Mouse (Mus musculus) liver (tissue): Measurements from ENCODE around the gene Vhl.

Experiments used
- DNase-seq: peaks from one replicate; pipeline ENCODE4 v3.0.0-alpha.2; 2020; ENCODE audit warnings: mixed read lengths

The Vhl gene

GRCm38 (mm10) chr6:113623941-113624751 is at the start of gene Vhl:
Gene Vhl (plus strand): TSS chr6:113623959.
- DNase-seq, result peak; percentile 90

DNA sequence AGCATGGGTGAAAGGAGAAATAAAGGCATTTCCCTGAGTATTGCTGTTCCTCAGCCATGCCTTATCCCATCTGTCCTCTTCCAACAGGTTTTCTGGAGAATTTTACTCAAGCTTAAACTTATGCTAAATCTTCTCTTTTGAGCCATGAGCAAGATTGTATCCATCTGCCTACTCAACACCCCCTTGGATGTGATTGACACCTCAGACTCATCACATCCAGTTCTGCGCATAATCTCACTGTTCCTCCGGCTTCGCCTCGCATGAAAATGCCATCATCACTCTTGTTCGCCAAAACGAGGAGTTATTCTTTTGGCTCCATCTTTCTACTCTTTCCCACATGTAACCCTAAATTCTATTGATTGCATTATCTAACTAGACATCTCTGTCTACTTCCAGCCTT is 47.7 kb upstream of the Vhl start:
- DNase-seq, result no peak

DNA sequence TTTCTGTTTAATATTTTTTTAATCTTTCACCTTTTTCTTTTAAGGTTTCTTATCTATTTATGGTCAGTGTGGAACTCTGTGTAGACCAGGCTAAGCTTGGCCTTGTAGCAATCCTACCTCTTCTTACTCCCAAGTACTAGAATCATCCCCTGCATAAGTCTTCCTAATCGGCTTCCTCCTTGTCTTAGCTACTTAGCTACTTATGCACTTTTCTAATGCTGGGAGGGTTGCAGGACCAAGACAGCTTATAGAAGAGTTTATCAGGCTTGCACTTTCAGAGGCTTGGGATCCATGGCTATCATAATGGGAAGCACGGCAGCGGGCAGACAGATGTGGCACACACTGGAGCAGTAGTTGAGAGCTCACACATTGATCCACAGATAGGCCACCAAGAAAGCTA is 44.5 kb upstream of the Vhl start:
- no peak for DNase-seq

DNA sequence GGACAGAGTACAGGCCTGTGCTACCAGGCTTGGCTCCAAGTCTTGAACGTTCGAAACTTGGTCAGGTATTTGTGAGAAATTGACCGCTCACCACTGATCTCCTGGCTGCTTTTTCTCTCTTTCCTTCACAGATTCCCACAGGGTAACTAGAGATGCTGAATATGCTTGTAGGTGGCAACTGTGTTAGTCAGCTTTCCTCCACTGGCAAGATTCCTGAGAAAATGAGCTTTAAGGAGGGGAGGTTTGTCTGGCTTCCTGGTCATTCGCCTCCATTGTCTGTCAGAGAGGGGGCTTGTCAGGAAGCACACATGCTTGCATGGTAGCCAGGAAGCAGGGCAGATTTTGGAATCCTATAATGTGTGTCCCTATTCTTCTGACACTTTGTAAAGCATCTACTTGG is 40.7 kb upstream of the Vhl start:
- no peak for DNase-seq

GRCm38 (mm10) chr6:113585065-113585464 is 38.7 kb upstream of the Vhl start:
- DNase-seq, result no peak

GRCm38 (mm10) chr6:113586466-113587183 is 37.1 kb upstream of the Vhl start:
- DNase-seq, result peak; percentile 15

DNA sequence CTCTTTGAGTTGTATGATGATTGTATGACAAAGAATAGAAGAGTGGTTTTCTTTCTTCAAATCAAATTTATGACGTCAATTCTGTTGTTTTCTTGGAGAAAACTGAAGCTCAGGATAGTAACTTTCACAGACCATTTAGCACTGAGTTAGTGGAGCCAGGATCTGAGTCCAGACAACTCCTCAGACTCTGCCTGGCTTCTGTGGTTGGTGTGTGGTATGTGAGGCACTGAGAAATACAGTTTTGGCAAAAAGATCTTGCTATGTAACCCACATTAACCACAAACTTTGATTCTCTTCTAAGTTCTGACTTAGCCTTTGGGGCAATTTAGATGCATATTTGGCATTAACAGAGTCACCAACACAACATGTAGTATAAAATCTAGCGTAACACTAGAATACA is 31.1 kb upstream of the Vhl start:
- DNase-seq, result no peak

- DNase-seq, result no peak
These were observed 25.8 kb upstream of the Vhl start for GRCm38 (mm10) chr6:113597945-113598344.

- DNase-seq, result no peak
These were observed 23.9 kb upstream of the Vhl start for GRCm38 (mm10) chr6:113599833-113600232.

DNA sequence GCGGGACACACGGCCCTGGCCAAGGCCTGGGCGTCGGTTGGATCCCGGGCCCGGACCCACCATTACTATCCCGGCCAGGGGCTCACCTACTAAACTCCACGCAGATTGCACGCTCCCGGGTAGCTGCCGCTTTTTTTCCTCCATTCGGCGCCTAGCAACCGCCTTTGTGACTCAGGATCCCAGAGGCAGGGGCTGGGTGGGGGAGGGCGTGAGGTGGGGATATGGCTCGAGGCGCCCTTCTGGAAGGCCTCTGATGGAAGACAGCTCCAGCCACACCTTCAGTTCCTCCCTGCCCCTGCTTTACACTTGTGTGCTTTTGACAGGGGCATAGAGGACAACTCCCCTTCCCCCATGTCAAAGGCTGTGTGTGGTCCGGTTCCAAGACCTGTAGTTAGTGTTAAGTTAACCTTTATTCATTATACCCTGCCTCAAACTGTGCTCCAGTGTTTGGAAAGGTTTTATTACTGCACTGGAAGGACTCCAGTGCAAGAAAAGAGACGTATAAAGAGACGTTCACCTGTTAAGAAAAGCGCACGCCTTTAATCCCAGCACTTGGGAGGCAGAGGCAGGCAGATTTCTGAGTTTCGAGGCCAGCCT is 23.1 kb upstream of the Vhl start, which contains the start of gene Fancd2os:
Fancd2os (minus strand) TSS at position 173 of the 597 bp plus-strand sequence.
- no peak for DNase-seq

DNA sequence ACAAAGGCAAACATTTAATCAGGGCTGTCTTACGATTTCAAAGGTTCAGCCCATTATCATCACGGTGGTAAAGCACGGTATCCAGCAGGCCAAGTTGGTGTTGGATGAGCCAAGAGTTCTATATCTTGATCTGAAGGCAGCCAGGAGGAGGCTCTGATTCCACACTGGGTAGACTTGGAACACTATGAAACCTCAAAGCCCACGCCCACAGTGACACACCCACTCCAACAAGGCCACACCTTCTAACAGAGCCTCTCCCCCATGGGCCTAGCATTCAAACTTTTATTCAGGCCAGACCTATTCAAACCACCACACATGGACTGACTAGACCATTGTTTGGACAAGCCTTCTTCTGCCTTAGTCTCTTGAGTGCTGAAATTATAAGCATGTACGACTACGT is 20.9 kb upstream of the Vhl start:
- peak; percentile 29 for DNase-seq

GRCm38 (mm10) chr6:113603993-113604392 is 19.8 kb upstream of the Vhl start:
- DNase-seq, result no peak

DNA sequence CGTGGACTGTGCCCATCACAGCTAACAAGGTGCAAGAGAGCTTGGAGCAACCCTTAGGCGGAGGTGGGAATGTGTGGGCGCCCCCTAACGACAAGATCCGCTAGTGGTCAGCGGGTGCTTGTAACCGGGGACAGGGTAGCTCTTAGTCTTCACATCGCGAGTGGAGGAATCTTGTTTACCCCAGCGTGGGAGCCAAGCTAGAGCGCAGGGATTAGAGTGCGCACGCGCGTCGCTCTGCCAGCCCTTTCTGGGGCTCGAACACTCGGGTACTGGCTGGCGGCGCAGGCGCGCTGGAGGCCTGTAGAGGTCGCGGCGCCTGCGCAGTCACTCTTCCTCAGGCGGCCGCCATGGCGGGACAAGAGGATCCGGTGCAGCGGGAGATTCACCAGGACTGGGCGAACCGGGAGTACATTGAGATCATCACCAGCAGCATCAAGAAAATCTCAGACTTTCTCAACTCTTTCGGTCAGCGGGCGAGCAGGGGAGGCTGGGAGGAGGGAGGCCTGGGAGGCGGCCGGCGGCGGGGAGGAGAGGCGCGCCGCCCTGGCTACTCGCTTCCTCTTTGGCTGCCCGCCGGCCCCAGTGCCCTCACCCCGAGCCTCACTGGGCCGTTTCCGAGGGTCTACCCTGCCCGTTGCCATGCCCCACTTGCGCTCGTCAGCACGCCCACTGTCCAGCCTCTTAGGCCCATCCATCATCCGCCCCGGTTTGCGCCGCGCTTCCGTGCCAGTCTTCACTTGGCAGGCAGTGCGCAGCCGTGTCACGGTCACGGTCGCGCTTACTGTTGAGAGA is 19.1 kb upstream of the Vhl start, which contains the start of gene Brk1:
Brk1 (plus strand) TSS at position 341 of the 792 bp plus-strand sequence.
- DNase-seq, result peak; percentile 91

GRCm38 (mm10) chr6:113605224-113605545 is 18.6 kb upstream of the Vhl start:
- no peak for DNase-seq

DNA sequence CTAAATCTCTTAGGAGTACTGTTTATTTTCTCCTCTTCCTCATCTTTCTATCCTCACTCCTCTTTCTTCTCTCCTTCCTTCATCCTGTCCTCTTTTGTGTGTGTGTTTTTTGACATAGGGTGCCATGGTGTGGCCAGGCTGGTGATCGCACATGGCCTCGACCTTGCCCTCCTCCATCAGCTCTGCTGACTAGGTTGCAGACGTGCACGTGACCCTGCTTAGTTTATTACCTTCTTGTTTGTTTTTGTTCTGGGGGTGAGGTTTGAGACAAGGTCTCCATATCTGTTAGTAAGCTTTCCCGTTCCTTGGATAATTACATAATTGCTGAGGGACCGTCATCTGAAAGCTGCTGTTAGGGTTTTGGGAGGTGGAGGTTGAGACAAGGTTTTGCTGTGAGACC is 14.9 kb upstream of the Vhl start:
- no peak for DNase-seq

GRCm38 (mm10) chr6:113609293-113609692 is 14.5 kb upstream of the Vhl start:
- no peak for DNase-seq

DNA sequence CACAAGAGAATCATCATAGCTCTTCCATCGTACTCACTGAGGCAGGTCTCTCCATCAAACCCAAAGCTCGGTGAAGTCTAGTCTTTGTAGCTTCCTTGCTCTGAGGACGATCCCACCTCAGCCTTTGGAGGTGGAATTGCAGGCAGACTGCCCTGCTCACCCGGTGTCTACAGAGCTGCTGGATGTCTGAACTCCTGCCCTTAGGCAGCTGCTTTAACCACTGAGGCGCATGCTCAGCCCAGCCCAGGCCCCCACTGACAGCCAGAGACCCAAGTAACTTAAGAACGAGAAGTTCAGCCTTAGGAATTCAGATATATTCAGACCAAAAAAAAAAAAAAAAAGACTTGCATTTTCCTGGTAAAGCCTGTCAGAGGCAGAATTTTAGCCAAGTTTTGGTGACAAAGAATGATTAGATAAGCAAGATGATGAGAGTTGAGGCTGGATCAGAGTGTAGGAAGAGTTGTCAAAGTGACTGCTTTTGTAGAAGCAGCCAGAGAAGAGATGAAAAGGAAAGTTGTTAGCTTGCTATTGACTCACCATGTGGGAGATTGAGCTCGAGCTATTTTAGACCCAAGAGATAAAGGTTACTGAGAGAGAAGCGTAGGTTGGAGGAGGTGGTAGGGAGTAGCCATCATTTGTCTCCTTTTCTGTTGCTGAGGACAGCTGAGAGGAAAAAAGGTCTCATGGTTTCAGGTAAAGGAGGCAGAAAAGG is 11.3 kb upstream of the Vhl start:
- DNase-seq, result no peak

GRCm38 (mm10) chr6:113614152-113614551 is 9.6 kb upstream of the Vhl start:
- no peak for DNase-seq

GRCm38 (mm10) chr6:113614997-113615396 is 8.8 kb upstream of the Vhl start:
- DNase-seq, result no peak

DNA sequence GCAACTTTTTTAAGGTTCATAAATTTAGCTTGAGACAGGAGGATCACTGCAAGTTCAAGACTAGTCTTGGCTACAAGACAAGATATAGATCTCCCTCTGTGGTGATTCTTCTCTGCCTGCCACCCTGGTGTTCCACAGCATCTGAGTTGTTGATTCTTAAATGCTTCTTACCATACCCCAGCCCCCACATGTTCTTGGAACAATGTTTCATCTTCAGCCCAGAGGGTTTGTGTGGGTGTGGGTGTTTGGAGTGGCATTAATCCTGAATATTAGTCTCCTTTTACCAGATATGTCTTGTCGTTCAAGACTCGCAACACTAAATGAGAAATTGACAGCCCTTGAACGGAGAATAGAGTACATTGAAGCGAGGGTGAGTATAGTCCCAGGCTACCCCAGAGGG is 8.3 kb upstream of the Vhl start:
- DNase-seq, result no peak

GRCm38 (mm10) chr6:113623386-113623785 is 373 bp upstream of the Vhl start:
- no peak for DNase-seq
